Mouse (Mus musculus): Measurements from ENCODE around the gene Ripor3. TPM values are rescaled to one million over a fixed set of nuclear protein-coding genes. Genes with fewer than 3 reads are reported as not detected.

The Ripor3 gene
- total RNA-seq, 2 experiments from 2014 or later, result 0.29 to 0.31 TPM

GRCm38 (mm10) chr2:167996672-167997215 lies 13.7 kb downstream of the Ripor3 start:
- Histone ChIP-seq H3K4me3 (no peak overlapping the region), H3K27ac (no peak overlapping the region)
- no peak for DNase-seq (ENCODE audit: low spot score in 2 of 2)
- TF ChIP-seq CTCF (conservative IDR thresholded peaks at IDR 0.05), result no peak

- H3K27ac ChIP-seq, result no peak overlapping the region
- no peak for TF ChIP-seq CTCF (conservative IDR thresholded peaks at IDR 0.05)
- no peak overlapping the region for H3K4me3 ChIP-seq
- no peak for DNase-seq (ENCODE audit: low spot score in 2 of 2)
Observed at GRCm38 (mm10) chr2:167995870-167996635, 14.4 kb downstream of the Ripor3 start.

DNA sequence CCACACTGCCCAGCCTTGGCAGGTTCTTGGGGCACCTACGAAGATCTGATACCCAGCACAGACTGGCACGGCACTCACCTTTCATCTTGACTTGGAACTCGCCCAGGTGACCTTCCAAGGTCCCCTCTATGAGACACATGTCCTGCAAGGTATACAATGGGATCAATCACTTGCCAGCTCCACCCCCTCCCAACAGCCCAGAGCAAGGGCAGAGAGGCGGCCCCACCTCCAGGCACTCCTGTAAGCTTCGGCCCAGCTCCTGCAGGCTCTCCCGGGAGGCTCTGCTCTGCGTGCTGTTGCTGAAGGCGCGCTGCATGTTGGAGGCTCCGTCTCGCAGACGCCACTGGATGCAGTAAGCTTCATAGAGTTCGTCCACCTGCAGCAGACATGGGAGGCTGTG lies 17.2 kb downstream of the Ripor3 start:
- TF ChIP-seq CTCF (conservative IDR thresholded peaks at IDR 0.05), result no peak
- Histone ChIP-seq H3K27ac (no peak overlapping the region), H3K4me3 (no peak overlapping the region)
- DNase-seq (ENCODE audit: low spot score in 2 of 2), result no peak

GRCm38 (mm10) chr2:167989310-167989709 lies 21.1 kb downstream of the Ripor3 start:
- no peak for DNase-seq (ENCODE audit: low spot score in 2 of 2)
- H3K4me3 ChIP-seq, result no peak overlapping the region
- TF ChIP-seq CTCF (conservative IDR thresholded peaks at IDR 0.05), result no peak
- H3K27ac ChIP-seq, result no peak overlapping the region

DNA sequence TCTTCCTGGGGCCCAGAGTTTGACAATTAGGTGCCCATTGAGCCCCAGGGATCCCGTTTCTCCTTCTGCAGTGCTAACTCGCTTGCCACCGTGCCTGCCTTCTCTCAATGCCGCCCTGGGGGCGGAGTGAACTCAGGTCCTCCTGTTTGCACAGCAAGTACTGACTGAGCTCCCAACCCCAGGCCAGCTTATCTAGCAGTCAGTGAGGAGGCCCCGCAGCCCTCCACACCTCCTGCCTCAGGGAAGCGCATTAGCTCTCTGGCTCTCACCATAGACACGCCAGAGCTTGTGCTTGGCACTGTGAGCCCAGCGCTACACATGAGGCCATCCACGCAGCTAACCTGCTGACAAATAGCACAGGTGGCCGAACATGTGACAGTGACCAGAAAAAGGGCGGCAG lies 22.8 kb downstream of the Ripor3 start:
- Histone ChIP-seq H3K27ac (no peak overlapping the region), H3K4me3 (no peak overlapping the region)
- no peak for DNase-seq (ENCODE audit: low spot score in 2 of 2)
- no peak for TF ChIP-seq CTCF (conservative IDR thresholded peaks at IDR 0.05)

DNA sequence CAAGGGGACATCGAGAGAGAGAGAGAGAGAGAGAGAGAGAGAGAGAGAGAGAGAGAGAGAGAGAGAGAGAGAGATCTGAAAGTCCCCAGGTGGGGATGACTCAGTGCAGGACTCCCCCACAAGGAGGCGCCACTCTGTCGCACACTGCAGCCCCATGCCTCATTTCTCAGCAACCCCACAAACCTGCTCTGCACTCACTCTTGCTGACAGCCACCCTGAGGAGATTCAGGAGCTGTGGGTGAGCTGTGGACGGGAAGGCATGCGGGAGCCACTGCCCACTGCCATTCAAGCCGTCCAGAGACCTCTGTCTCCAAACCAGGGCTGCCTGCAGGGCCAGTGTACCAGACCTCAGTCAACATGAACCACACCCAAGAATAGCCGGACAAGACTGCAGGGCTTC lies 23.7 kb downstream of the Ripor3 start:
- peak; percentile 66 for TF ChIP-seq CTCF (conservative IDR thresholded peaks at IDR 0.05)
- DNase-seq (ENCODE audit: low spot score in 2 of 2), result no peak
- H3K4me3 ChIP-seq, result no peak overlapping the region
- no peak overlapping the region for H3K27ac ChIP-seq

- no peak overlapping the region for H3K27ac ChIP-seq
- DNase-seq (ENCODE audit: low spot score in 2 of 2), result no peak
- no peak overlapping the region for H3K4me3 ChIP-seq
- TF ChIP-seq CTCF (conservative IDR thresholded peaks at IDR 0.05), result peak; percentile 57
Observed at GRCm38 (mm10) chr2:167984946-167985345, 25.5 kb downstream of the Ripor3 start.

DNA sequence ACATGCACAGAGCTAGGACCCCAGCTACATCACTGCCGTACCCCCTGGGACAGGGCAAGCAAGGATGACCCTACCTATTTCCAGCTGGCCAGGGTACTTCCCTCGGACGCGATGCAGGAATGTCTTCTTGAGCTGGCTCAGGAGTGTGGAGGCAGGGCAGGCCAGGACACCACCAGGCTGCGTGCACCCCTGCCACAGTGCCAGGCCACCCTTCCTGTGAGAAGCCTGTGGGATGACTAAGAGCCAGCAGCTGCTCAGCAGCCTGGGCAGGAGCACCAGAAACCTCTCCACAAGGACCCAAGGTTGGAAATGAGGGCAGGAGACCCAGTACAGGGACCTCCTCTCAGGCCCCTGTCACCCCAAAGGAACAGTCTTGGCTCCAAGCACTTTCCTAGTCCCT lies 26.0 kb downstream of the Ripor3 start:
- H3K27ac ChIP-seq, result no peak overlapping the region

DNA sequence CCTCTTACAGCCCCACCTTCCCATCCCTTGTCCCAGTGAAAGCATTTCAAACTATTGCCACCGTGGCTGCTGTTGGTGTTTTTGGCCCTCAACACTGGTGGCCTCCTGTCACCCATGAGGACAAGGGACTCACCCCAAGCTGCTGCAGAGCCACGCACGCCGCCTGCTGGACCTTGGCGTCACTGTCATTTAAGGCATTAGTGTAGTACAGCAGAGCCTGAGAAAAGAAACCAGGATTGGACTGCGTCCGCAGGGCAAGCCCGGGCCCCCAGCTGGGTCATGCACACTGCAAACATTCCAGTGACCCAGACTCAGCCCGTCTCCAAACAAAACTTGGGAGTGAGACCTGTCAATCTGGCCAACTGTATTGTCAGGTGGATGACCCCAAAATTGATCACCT lies 27.8 kb downstream of the Ripor3 start:
- H3K4me3 ChIP-seq, result no peak overlapping the region
- peak; percentile 61 for TF ChIP-seq CTCF (conservative IDR thresholded peaks at IDR 0.05)
- DNase-seq (ENCODE audit: low spot score in 2 of 2), result no peak
- H3K27ac ChIP-seq, result no peak overlapping the region

More for the DNA sequence above, 26.0 kb downstream of the Ripor3 start:
- TF ChIP-seq CTCF (conservative IDR thresholded peaks at IDR 0.05), result no peak
- H3K4me3 ChIP-seq, result no peak overlapping the region
- DNase-seq (ENCODE audit: low spot score in 2 of 2), result no peak

GRCm38 (mm10) chr2:167980391-167980790 lies 30.0 kb downstream of the Ripor3 start:
- Histone ChIP-seq H3K4me3 (no peak overlapping the region), H3K27ac (no peak overlapping the region)
- no peak for DNase-seq (ENCODE audit: low spot score in 2 of 2)
- no peak for TF ChIP-seq CTCF (conservative IDR thresholded peaks at IDR 0.05)

DNA sequence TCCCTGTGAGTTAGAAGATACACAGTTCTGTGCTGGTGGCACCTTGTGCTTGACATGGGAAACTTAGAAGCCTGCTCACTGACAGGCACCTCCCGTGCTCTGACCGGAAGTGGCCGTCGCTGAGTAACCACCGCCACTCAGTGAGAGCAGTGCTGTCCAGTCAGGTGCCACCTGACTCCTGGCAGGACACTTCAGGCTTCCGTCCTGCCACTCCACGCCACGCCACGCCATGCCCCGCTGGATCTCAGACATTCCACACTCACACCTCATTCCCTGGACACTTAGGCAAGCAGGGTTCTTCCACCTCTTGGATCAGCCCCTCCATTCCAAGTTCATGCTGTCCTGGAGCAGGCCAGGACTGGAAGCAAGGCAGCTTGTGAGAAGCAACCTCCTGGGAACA lies 32.1 kb downstream of the Ripor3 start:
- no peak for TF ChIP-seq CTCF (conservative IDR thresholded peaks at IDR 0.05)
- DNase-seq (ENCODE audit: low spot score in 2 of 2), result no peak
- no peak overlapping the region; the same call in 1 of the 2 replicates for H3K27ac ChIP-seq
- no peak overlapping the region for H3K4me3 ChIP-seq

DNA sequence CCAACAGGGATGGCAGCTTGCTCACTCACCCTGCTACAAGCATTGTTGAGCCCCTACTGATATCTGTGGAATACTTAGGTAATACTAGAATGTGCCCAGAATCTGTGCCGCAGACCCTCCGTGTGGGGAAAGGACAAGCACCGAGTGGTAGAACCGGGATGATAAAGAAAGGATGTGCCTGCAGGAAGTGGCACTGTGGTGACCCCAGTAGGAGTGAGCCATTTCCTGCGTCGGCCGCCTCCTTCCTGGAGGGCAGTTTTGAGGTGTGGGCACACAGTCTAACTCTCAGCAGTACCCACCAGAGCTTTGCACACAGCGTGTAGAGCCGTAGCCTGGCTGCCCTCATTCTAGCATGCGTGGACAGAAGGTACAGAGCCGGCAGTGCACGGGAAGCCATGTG lies 34.7 kb downstream of the Ripor3 start:
- H3K4me3 ChIP-seq, result no peak overlapping the region
- H3K27ac ChIP-seq, result no peak overlapping the region
- DNase-seq (ENCODE audit: low spot score in 2 of 2), result no peak
- TF ChIP-seq CTCF (conservative IDR thresholded peaks at IDR 0.05), result no peak

GRCm38 (mm10) chr2:167972809-167973208 lies 37.6 kb downstream of the Ripor3 start:
- H3K4me3 ChIP-seq, result no peak overlapping the region
- H3K27ac ChIP-seq, result no peak overlapping the region
- no peak for TF ChIP-seq CTCF (conservative IDR thresholded peaks at IDR 0.05)
- DNase-seq (ENCODE audit: low spot score in 2 of 2), result no peak

GRCm38 (mm10) chr2:167972146-167972545 lies 38.3 kb downstream of the Ripor3 start:
- DNase-seq (ENCODE audit: low spot score in 2 of 2), result no peak
- TF ChIP-seq CTCF (conservative IDR thresholded peaks at IDR 0.05), result no peak
- Histone ChIP-seq H3K4me3 (no peak overlapping the region), H3K27ac (0 out of 2 replicates have a peak overlapping the region, but pooled peaks have one; percentile 29)
